In genomic region chr3:32494387-32495087, GRCm38 (mm10) we compare ENCODE assay signal across 13 mouse cellular contexts. TPM values are rescaled to one million over a fixed set of nuclear protein-coding genes. Genes with fewer than 3 reads are reported as not detected.
DNase-seq lines count a peak whose midpoint lies in the region; ATAC-seq and TF ChIP-seq lines count a peak whose summit lies in the region.
"Had no signal": no experiment of that assay in that cellular context is flagged by ENCODE, and none has a peak within 500 bp of the region (broad histone marks: within the 10 kb centered on the region; RNA-seq: fewer than 3 reads in every experiment).

No protein-coding gene starts in this region.

- no peaks in the 10 kb centered on the region for H3K9me3 ChIP-seq in liver, embryonic 14.5 days (ENCODE audit: control insufficient read depth, low read length)
- no peaks in the 10 kb centered on the region for H3K9me3 ChIP-seq in liver, embryonic 12.5 days (replicated peaks)
- H3K9me3 ChIP-seq in MEL (replicated peaks; ENCODE audit: insufficient read depth, low read length): no peaks in the 10 kb centered on the region
- no peaks in the 10 kb centered on the region for H3K9me3 ChIP-seq in embryonic facial prominence, embryonic 10.5 days
- no peaks in the 10 kb centered on the region for H3K9me3 ChIP-seq in hindbrain, embryonic 12.5 days (replicated peaks)
- H3K9me3 ChIP-seq: limb, embryonic 13.5 days had no signal

- H3K36me3 ChIP-seq in liver, embryonic 14.5 days (replicated peaks; ENCODE audit: control insufficient read depth, insufficient read depth, low read depth): no peaks in the 10 kb centered on the region
- no peaks in the 10 kb centered on the region for H3K36me3 ChIP-seq in liver, embryonic 12.5 days
- H3K36me3 ChIP-seq in MEL (ENCODE audit: control insufficient read depth in 1 of 2, insufficient read depth in 2 of 2, low read length in 2 of 2): no peaks in the 10 kb centered on the region
- no peaks in the 10 kb centered on the region for H3K36me3 ChIP-seq in embryonic facial prominence, embryonic 10.5 days (replicated peaks)
- no peaks in the 10 kb centered on the region for H3K36me3 ChIP-seq in hindbrain, embryonic 12.5 days
- H3K36me3 ChIP-seq: limb, embryonic 13.5 days had no signal

- H3K9ac ChIP-seq in liver, embryonic 14.5 days (replicated peaks): no peak overlapping the region
- H3K9ac ChIP-seq in liver, embryonic 12.5 days: no peak overlapping the region
- no peak overlapping the region for H3K9ac ChIP-seq in MEL (ENCODE audit: control insufficient read depth, low read depth, low read length, poor library complexity, severe bottlenecking)
- no peak overlapping the region for H3K9ac ChIP-seq in hindbrain, embryonic 12.5 days
- H3K9ac ChIP-seq: limb, embryonic 13.5 days had no signal

- TF ChIP-seq RAD21 in MEL (IDR thresholded peaks at IDR 0.05; ENCODE audit: low read depth, low read length): peak; percentile 66

- TF ChIP-seq POLR2A in MEL (IDR thresholded peaks at IDR 0.05; ENCODE audit: control insufficient read depth in 1 of 2, insufficient read depth in 1 of 2, low read depth in 1 of 2, low read length in 2 of 2, poor library complexity in 1 of 2): no peak

- WGBS in liver, embryonic 14.5 days (ENCODE audit: insufficient replicate concordance): 69% methylated on average over 8 of the region's 8 CpGs
- WGBS in liver, embryonic 12.5 days (ENCODE audit: insufficient replicate concordance): 68% methylated on average over 8 of the region's 8 CpGs
- 78% methylated on average over 8 of the region's 8 CpGs for WGBS in embryonic facial prominence, embryonic 10.5 days
- WGBS in hindbrain, embryonic 12.5 days: 89% methylated on average over 8 of the region's 8 CpGs

- no peaks in the 10 kb centered on the region; a peak in 1 of 4 replicates for H3K4me1 ChIP-seq in liver, embryonic 14.5 days (replicated peaks; ENCODE audit: control insufficient read depth in 2 of 2, insufficient read depth in 2 of 2, low read length in 1 of 2)
- H3K4me1 ChIP-seq in liver, embryonic 12.5 days: no peaks in the 10 kb centered on the region
- H3K4me1 ChIP-seq in MEL (ENCODE audit: control insufficient read depth in 1 of 2, insufficient read depth in 2 of 2, low read length in 2 of 2): no peaks in the 10 kb centered on the region
- peaks cover 25% of the 10 kb centered on the region for H3K4me1 ChIP-seq in embryonic facial prominence, embryonic 10.5 days
- H3K4me1 ChIP-seq in hindbrain, embryonic 12.5 days: peaks cover 11% of the 10 kb centered on the region
- H3K4me1 ChIP-seq: limb, embryonic 13.5 days; megakaryocyte, embryonic 14.5 days had no signal

- H3K4me2 ChIP-seq in liver, embryonic 14.5 days (ENCODE audit: low read depth): no peak overlapping the region
- H3K4me2 ChIP-seq in liver, embryonic 12.5 days: no peak overlapping the region
- H3K4me2 ChIP-seq in hindbrain, embryonic 12.5 days (replicated peaks): no peak overlapping the region
- H3K4me2 ChIP-seq: limb, embryonic 13.5 days had no signal

- no peak overlapping the region for H3K4me3 ChIP-seq in gastrocnemius, adult 2 months
- no peak overlapping the region for H3K4me3 ChIP-seq in liver, embryonic 14.5 days (ENCODE audit: insufficient read depth in 1 of 2, low read depth in 2 of 2, low read length in 2 of 2)
- no peak overlapping the region for H3K4me3 ChIP-seq in liver, embryonic 12.5 days
- no peak overlapping the region for H3K4me3 ChIP-seq in MEL (ENCODE audit: control insufficient read depth in 1 of 2, insufficient read depth in 1 of 2, low read depth in 2 of 2, low read length in 2 of 2)
- H3K4me3 ChIP-seq in embryonic facial prominence, embryonic 10.5 days: no peak overlapping the region
- no peak overlapping the region for H3K4me3 ChIP-seq in hindbrain, embryonic 12.5 days
- H3K4me3 ChIP-seq: limb, embryonic 13.5 days had no signal

- no peaks in the 10 kb centered on the region for H3K79me2 ChIP-seq in MEL (ENCODE audit: control insufficient read depth, insufficient read depth, low read length, poor library complexity)

- H3K27ac ChIP-seq in gastrocnemius, adult 2 months: no peak overlapping the region
- no peak overlapping the region for H3K27ac ChIP-seq in liver, embryonic 14.5 days
- no peak overlapping the region for H3K27ac ChIP-seq in liver, embryonic 12.5 days
- no peak overlapping the region for H3K27ac ChIP-seq in MEL (ENCODE audit: control insufficient read depth, low read depth, low read length)
- no peak overlapping the region for H3K27ac ChIP-seq in embryonic facial prominence, embryonic 10.5 days (replicated peaks)
- no peak overlapping the region for H3K27ac ChIP-seq in hindbrain, embryonic 12.5 days
- H3K27ac ChIP-seq: limb, embryonic 13.5 days had no signal

- intact Hi-C loops in gastrocnemius, adult 2 months (cut with DNase I): no loop called here

- DNase-seq in gastrocnemius, adult 2 months: no peak
- no peak for DNase-seq in gastrocnemius, adult 8-10 months (ENCODE audit: low spot score in 2 of 2)
- DNase-seq in liver, embryonic 14.5 days (ENCODE audit: low read depth in 3 of 3, low spot score in 3 of 3): no peak
- DNase-seq in MEL (ENCODE audit: low read depth, low spot score): peak; percentile 62
- peak; percentile 30 for DNase-seq in naive thymus-derived CD4-positive, alpha-beta T cell, adult 2 months (ENCODE audit: low read depth)
- no peak for DNase-seq in embryonic facial prominence, embryonic 10.5 days (ENCODE audit: low spot score)
- DNase-seq: cerebellum, adult 11-12 months had no signal

- peak; percentile 55 for TF ChIP-seq CTCF in gastrocnemius, adult 2 months (IDR thresholded peaks at IDR 0.05)
- peak; percentile 41 for TF ChIP-seq CTCF in liver, embryonic 14.5 days (IDR thresholded peaks at IDR 0.05; ENCODE audit: low read depth)
- peak; percentile 60 to 75 (median 63) for TF ChIP-seq CTCF in MEL (IDR thresholded peaks at IDR 0.05 in 2 of 3, conservative IDR thresholded peaks at IDR 0.05 in 1 of 3; ENCODE audit: control insufficient read depth in 1 of 3, insufficient read depth in 1 of 3, low read depth in 2 of 3, low read length in 3 of 3, poor library complexity in 1 of 3, severe bottlenecking in 1 of 3)

- TF ChIP-seq EP300 in liver, embryonic 14.5 days (IDR thresholded peaks at IDR 0.05; ENCODE audit: low read depth): no peak
- no peak for TF ChIP-seq EP300 in MEL (IDR thresholded peaks at IDR 0.05; ENCODE audit: low read depth in 1 of 2, low read length in 2 of 2)

- H3K27me3 ChIP-seq in liver, embryonic 14.5 days (ENCODE audit: control insufficient read depth, insufficient read depth, low read length): no peaks in the 10 kb centered on the region
- H3K27me3 ChIP-seq in liver, embryonic 12.5 days (replicated peaks): no peaks in the 10 kb centered on the region
- peaks cover 2 to 3% of the 10 kb centered on the region in 2 experiments; a peak in 3 of 4 replicates for H3K27me3 ChIP-seq in MEL (ENCODE audit: control insufficient read depth in 1 of 2, insufficient read depth in 2 of 2, low read length in 2 of 2)
- no peaks in the 10 kb centered on the region for H3K27me3 ChIP-seq in embryonic facial prominence, embryonic 10.5 days (replicated peaks; ENCODE audit: low read depth, poor library complexity, severe bottlenecking)
- no peaks in the 10 kb centered on the region for H3K27me3 ChIP-seq in hindbrain, embryonic 12.5 days
- H3K27me3 ChIP-seq: limb, embryonic 13.5 days had no signal

- no peak for ATAC-seq in liver, embryonic 14.5 days (ENCODE audit: insufficient read depth)
- no peak for ATAC-seq in liver, embryonic 12.5 days
- no peak for ATAC-seq in hindbrain, embryonic 12.5 days (ENCODE audit: low FRiP score)

TF ChIP-seq in MEL, 35 proteins besides CTCF, POLR2A, EP300 and RAD21 (continues in another document):
- TF ChIP-seq SMC3 (IDR thresholded peaks at IDR 0.05; ENCODE audit: low read depth, low read length) (peak; percentile 87), UBTF (IDR thresholded peaks at IDR 0.05; ENCODE audit: borderline replicate concordance, insufficient read depth, low read depth, low read length) (no peak)

RNA-seq across cellular contexts. Expression of gene Kcnmb3, which starts 2.5 kb away (rescaled TPM):
- total RNA-seq in gastrocnemius, adult 2 months (2021): not detected
- total RNA-seq in gastrocnemius, adult 8-10 months (2022): not detected
- polyA plus RNA-seq in liver, embryonic 14.5 days (2012; rRNA removed): not detected in 2 replicates
- polyA plus RNA-seq in liver, embryonic 14.5 days (2014; fragmentation: Nextera tagmentation; extraction: Ambion mirVana): not detected in 2 replicates
- polyA plus RNA-seq in liver, embryonic 12.5 days (2016; fragmentation: Nextera tagmentation; extraction: Ambion mirVana): not detected in 2 replicates
- not detected in 2 replicates for total RNA-seq in MEL (2012; rRNA removed)
- polyA plus RNA-seq in MEL (2012; ENCODE audit: insufficient read depth in 1 of 2, insufficient read length in 2 of 2, low read depth in 1 of 2, low replicate concordance in 2 of 2, missing spikeins in 1 of 2): not detected
- polyA plus RNA-seq in embryonic facial prominence, embryonic 10.5 days (2016; fragmentation: Nextera tagmentation; extraction: Ambion mirVana): 0.09 TPM in 1 of 2 replicates, not detected in the other
- 0.12 and 0.13 TPM in 2 replicates for polyA plus RNA-seq in hindbrain, embryonic 12.5 days (2016; fragmentation: Nextera tagmentation; extraction: Ambion mirVana)
- total RNA-seq: adrenal gland, adult 18-20 months; hematopoietic stem cell, adult 5-6 weeks had no signal

RNA-seq across cellular contexts. Expression of gene Zfp639, which starts 15.5 kb away (rescaled TPM):
- total RNA-seq in gastrocnemius, adult 2 months (2021): 10 to 100 TPM; 31.8 to 33.1 TPM
- 10 to 100 TPM; 27.6 to 39.8 (median 28.8) TPM for total RNA-seq in gastrocnemius, adult 8-10 months (2022)
- 14.5 and 18.5 TPM in 2 replicates for polyA plus RNA-seq in liver, embryonic 14.5 days (2012; rRNA removed)
- polyA plus RNA-seq in liver, embryonic 14.5 days (2014; fragmentation: Nextera tagmentation; extraction: Ambion mirVana): 18.8 and 20.4 TPM in 2 replicates
- polyA plus RNA-seq in liver, embryonic 12.5 days (2016; fragmentation: Nextera tagmentation; extraction: Ambion mirVana): 29.8 and 31.8 TPM in 2 replicates
- 34.1 and 34.5 TPM in 2 replicates for total RNA-seq in MEL (2012; rRNA removed)
- 100 to 1,000 TPM in 1 of 2 experiments, 10 to 100 TPM in 1; 35.4 to 302 TPM for polyA plus RNA-seq in MEL (2012; ENCODE audit: insufficient read depth in 1 of 2, insufficient read length in 2 of 2, low read depth in 1 of 2, low replicate concordance in 2 of 2, missing spikeins in 1 of 2)
- 40.7 and 41.0 TPM in 2 replicates for polyA plus RNA-seq in embryonic facial prominence, embryonic 10.5 days (2016; fragmentation: Nextera tagmentation; extraction: Ambion mirVana)
- polyA plus RNA-seq in hindbrain, embryonic 12.5 days (2016; fragmentation: Nextera tagmentation; extraction: Ambion mirVana): 40.9 and 43.9 TPM in 2 replicates

RNA-seq across cellular contexts. Expression of gene Mfn1, which starts 34.7 kb away (rescaled TPM):
- total RNA-seq in gastrocnemius, adult 2 months (2021): 100 to 1,000 TPM; 216 to 304 TPM
- 100 to 1,000 TPM; 196 to 263 (median 234) TPM for total RNA-seq in gastrocnemius, adult 8-10 months (2022)
- polyA plus RNA-seq in liver, embryonic 14.5 days (2012; rRNA removed): 6.4 and 8.6 TPM in 2 replicates
- polyA plus RNA-seq in liver, embryonic 14.5 days (2014; fragmentation: Nextera tagmentation; extraction: Ambion mirVana): 11.0 and 12.6 TPM in 2 replicates
- polyA plus RNA-seq in liver, embryonic 12.5 days (2016; fragmentation: Nextera tagmentation; extraction: Ambion mirVana): 28.0 and 33.4 TPM in 2 replicates
- 20.8 and 25.5 TPM in 2 replicates for total RNA-seq in MEL (2012; rRNA removed)
- 10 to 100 TPM in 1 of 2 experiments, not detected in 1; 29.4 TPM for polyA plus RNA-seq in MEL (2012; ENCODE audit: insufficient read depth in 1 of 2, insufficient read length in 2 of 2, low read depth in 1 of 2, low replicate concordance in 2 of 2, missing spikeins in 1 of 2)
- polyA plus RNA-seq in embryonic facial prominence, embryonic 10.5 days (2016; fragmentation: Nextera tagmentation; extraction: Ambion mirVana): 23.9 and 24.9 TPM in 2 replicates
- 48.4 and 55.3 TPM in 2 replicates for polyA plus RNA-seq in hindbrain, embryonic 12.5 days (2016; fragmentation: Nextera tagmentation; extraction: Ambion mirVana)

Comparison
In these comparisons a context has a peak if more than half of its experiments do, and no peak if none do; other contexts are left out.
1. DNase-seq: peak in MEL (single experiment) and naive thymus-derived CD4-positive, alpha-beta T cell, adult 2 months (single experiment); none in gastrocnemius, adult 2 months (single experiment), gastrocnemius, adult 8-10 months (0 of 2), liver, embryonic 14.5 days (0 of 3) and embryonic facial prominence, embryonic 10.5 days (single experiment).
2. Peak in every context shown above with its lines, with median percentiles within 50 percentile points of each other: CTCF ChIP-seq.